Comparison of ENCODE assay signal across 18 mouse cellular contexts in the genomic region with DNA sequence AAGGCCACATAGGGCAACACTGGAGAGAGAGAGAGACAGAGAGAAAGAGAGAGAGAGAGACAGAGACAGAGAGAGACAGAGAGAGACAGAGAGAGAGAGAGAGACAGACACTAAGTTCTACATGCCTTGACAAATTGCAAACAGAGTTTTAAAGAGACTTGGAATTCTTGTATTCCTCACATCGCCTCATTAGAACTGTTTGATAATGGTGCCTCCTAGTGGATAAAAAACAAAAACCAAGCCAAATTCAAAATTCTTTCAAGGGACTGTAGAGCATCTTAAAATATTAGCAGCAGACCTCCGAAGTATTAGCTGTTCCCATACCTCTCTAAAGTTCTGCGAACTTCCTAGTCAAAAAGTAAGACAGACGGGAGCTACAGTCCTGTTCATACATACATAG. TPM values are rescaled to one million over a fixed set of nuclear protein-coding genes. Genes with fewer than 3 reads are reported as not detected.
A peak's percentile ranks its signal among the peaks of the same experiment; 100 is the strongest.
DNase-seq lines count a peak whose midpoint lies in the region; ATAC-seq and TF ChIP-seq lines count a peak whose summit lies in the region.
"Had no signal": no experiment of that assay in that cellular context is flagged by ENCODE, and none has a peak within 500 bp of the region (broad histone marks: within the 10 kb centered on the region; RNA-seq: fewer than 3 reads in every experiment).

No protein-coding gene starts in this region.

- no peak overlapping the region for H3K27ac ChIP-seq in cerebellum, adult 2 months (ENCODE audit: insufficient read depth, low read length)
- no peak overlapping the region for H3K27ac ChIP-seq in kidney, postnatal 0 days
- H3K27ac ChIP-seq in kidney, embryonic 15.5 days, result no peak overlapping the region
- H3K27ac ChIP-seq: limb, embryonic 10.5 days; lung, embryonic 15.5 days; midbrain, embryonic 13.5 days; neural tube, embryonic 12.5 days had no signal

- DNase-seq in cerebellum, adult 2 months, result no peak
- DNase-seq in cerebellum, postnatal 36 days, result no peak
- no peak for DNase-seq in kidney, postnatal 0 days (ENCODE audit: low spot score)
- DNase-seq in 3T3-L1 (ENCODE audit: low read depth, low spot score) (peak; percentile 58), adipocyte (ENCODE audit: low spot score) (peak; percentile 47)
- DNase-seq in thymus, postnatal 36 days, result no peak
- DNase-seq in spleen, adult 12 weeks (ENCODE audit: low spot score), result no peak
- DNase-seq: adrenal gland, postnatal 25 days; B cell, adult 2 months; cerebellum, adult 11 months; right cerebral cortex, adult 18-20 months; thymus, postnatal 14 days had no signal

- H3K4me3 ChIP-seq in cerebellum, adult 2 months (replicated peaks; ENCODE audit: insufficient read depth, low read depth, low read length), result no peak overlapping the region
- H3K4me3 ChIP-seq in kidney, postnatal 0 days (replicated peaks; ENCODE audit: low read depth, low read length), result no peak overlapping the region
- H3K4me3 ChIP-seq in kidney, embryonic 15.5 days (replicated peaks), result no peak overlapping the region
- H3K4me3 ChIP-seq: limb, embryonic 10.5 days; lung, embryonic 15.5 days; midbrain, embryonic 13.5 days; neural tube, embryonic 12.5 days had no signal

- H3K4me1 ChIP-seq in cerebellum, adult 2 months (ENCODE audit: control insufficient read depth, insufficient read depth, low read length), result no peaks in the 10 kb centered on the region
- no peaks in the 10 kb centered on the region for H3K4me1 ChIP-seq in kidney, postnatal 0 days (replicated peaks; ENCODE audit: insufficient read depth, low read length)
- no peaks in the 10 kb centered on the region for H3K4me1 ChIP-seq in kidney, embryonic 15.5 days
- H3K4me1 ChIP-seq: limb, embryonic 10.5 days; lung, embryonic 15.5 days; neural tube, embryonic 12.5 days had no signal

- 79% methylated on average over 4 of the region's 4 CpGs for WGBS in cerebellum, adult 2 months
- 80% methylated on average over 4 of the region's 4 CpGs for WGBS in kidney, postnatal 0 days
- 86% methylated on average over 4 of the region's 4 CpGs for WGBS in kidney, embryonic 15.5 days

- no peaks in the 10 kb centered on the region for H3K27me3 ChIP-seq in cerebellum, adult 2 months (ENCODE audit: control insufficient read depth, insufficient read depth, low read length)
- H3K27me3 ChIP-seq in kidney, postnatal 0 days (ENCODE audit: insufficient read depth, low read length), result no peaks in the 10 kb centered on the region
- no peaks in the 10 kb centered on the region for H3K27me3 ChIP-seq in kidney, embryonic 15.5 days
- H3K27me3 ChIP-seq: lung, embryonic 15.5 days; midbrain, embryonic 13.5 days; neural tube, embryonic 12.5 days had no signal

- no peak for TF ChIP-seq POLR2A in cerebellum, adult 2 months (IDR thresholded peaks at IDR 0.05; ENCODE audit: borderline replicate concordance, insufficient read depth, low read length)

- TF ChIP-seq CTCF in cerebellum, adult 2 months (IDR thresholded peaks at IDR 0.05; ENCODE audit: borderline replicate concordance, insufficient read depth, low read depth, low read length), result 0 out of 2 replicates have a peak, but pooled peaks have one; percentile 15
- TF ChIP-seq CTCF in kidney, postnatal 0 days (IDR thresholded peaks at IDR 0.05; ENCODE audit: low read depth), result peak; percentile 49

- H3K36me3 ChIP-seq in kidney, postnatal 0 days (ENCODE audit: insufficient read depth, low read length), result no peaks in the 10 kb centered on the region
- H3K36me3 ChIP-seq in kidney, embryonic 15.5 days, result no peaks in the 10 kb centered on the region
- H3K36me3 ChIP-seq: limb, embryonic 10.5 days; lung, embryonic 15.5 days; midbrain, embryonic 13.5 days; neural tube, embryonic 12.5 days had no signal

- H3K9ac ChIP-seq in kidney, postnatal 0 days (ENCODE audit: low read depth, low read length), result no peak overlapping the region
- no peak overlapping the region for H3K9ac ChIP-seq in kidney, embryonic 15.5 days
- H3K9ac ChIP-seq: lung, embryonic 15.5 days; midbrain, embryonic 13.5 days; neural tube, embryonic 12.5 days had no signal

- no peak for ATAC-seq in kidney, postnatal 0 days (replicated peaks; ENCODE audit: low FRiP score, low read depth)
- ATAC-seq in kidney, embryonic 15.5 days (replicated peaks; ENCODE audit: low FRiP score), result no peak
- ATAC-seq: midbrain, embryonic 13.5 days had no signal

- no peaks in the 10 kb centered on the region for H3K9me3 ChIP-seq in kidney, postnatal 0 days (replicated peaks; ENCODE audit: low read length)
- no peaks in the 10 kb centered on the region for H3K9me3 ChIP-seq in kidney, embryonic 15.5 days (replicated peaks)
- H3K9me3 ChIP-seq: limb, embryonic 10.5 days; lung, embryonic 15.5 days; midbrain, embryonic 13.5 days; neural tube, embryonic 12.5 days had no signal

- no peak overlapping the region for H3K4me2 ChIP-seq in kidney, postnatal 0 days (ENCODE audit: low read length)
- no peak overlapping the region for H3K4me2 ChIP-seq in kidney, embryonic 15.5 days
- H3K4me2 ChIP-seq: heart, embryonic 11.5 days; lung, embryonic 15.5 days; midbrain, embryonic 13.5 days; neural tube, embryonic 12.5 days had no signal

RNA-seq across cellular contexts. Expression of gene Gpr82, which starts 30.7 kb away (rescaled TPM):
- not detected in 2 replicates for polyA plus RNA-seq in cerebellum, adult 2 months (2012; rRNA removed)
- 0.11 and 0.29 TPM in 2 replicates for polyA plus RNA-seq in kidney, postnatal 0 days (2015; fragmentation: Nextera tagmentation; extraction: Ambion mirVana)
- 0.33 and 0.38 TPM in 2 replicates for polyA plus RNA-seq in kidney, embryonic 15.5 days (2015; fragmentation: Nextera tagmentation; extraction: Ambion mirVana)

RNA-seq across cellular contexts. Expression of gene Gpr34, which starts 60.0 kb away (rescaled TPM):
- 2.7 and 3.1 TPM in 2 replicates for polyA plus RNA-seq in cerebellum, adult 2 months (2012; rRNA removed)
- 1.6 and 1.9 TPM in 2 replicates for polyA plus RNA-seq in kidney, postnatal 0 days (2015; fragmentation: Nextera tagmentation; extraction: Ambion mirVana)
- polyA plus RNA-seq in kidney, embryonic 15.5 days (2015; fragmentation: Nextera tagmentation; extraction: Ambion mirVana), result 1.0 and 1.1 TPM in 2 replicates

Comparison
In these comparisons a context has a peak if more than half of its experiments do, and no peak if none do; other contexts are left out.
1. DNase-seq: peak in 3T3-L1 (single experiment) and adipocyte (single experiment); none in cerebellum, adult 2 months (0 of 2), cerebellum, postnatal 36 days (0 of 2), kidney, postnatal 0 days (single experiment), thymus, postnatal 36 days (0 of 2) and spleen, adult 12 weeks (single experiment).